8 mouse cellular contexts compared by ENCODE assay signal in the genomic region with DNA sequence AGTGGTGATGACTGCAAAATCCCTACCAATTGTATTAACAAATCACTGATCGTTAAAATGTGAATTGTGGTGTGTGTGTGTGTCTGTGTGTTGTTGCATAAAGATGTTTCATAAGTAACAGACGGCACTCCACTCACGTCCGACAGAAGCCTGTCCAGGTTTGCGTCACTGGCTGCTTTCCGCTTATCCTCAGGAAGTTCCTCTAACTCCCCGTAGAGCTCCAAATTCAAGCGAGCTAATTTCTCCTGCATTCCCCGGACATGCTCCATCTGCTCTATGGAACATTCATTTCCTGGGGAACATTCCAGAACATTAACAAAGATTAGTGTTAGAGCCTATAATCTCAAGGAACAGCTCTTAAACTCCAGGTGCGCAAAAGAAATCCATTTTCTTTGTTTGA. TPM values are rescaled to one million over a fixed set of nuclear protein-coding genes. Genes with fewer than 3 reads are reported as not detected.
"Had no signal": no experiment of that assay in that cellular context is flagged by ENCODE, and none has a peak within 500 bp of the region (broad histone marks: within the 10 kb centered on the region; RNA-seq: fewer than 3 reads in every experiment).

No protein-coding gene starts in this region.

- DNase-seq: kidney, postnatal 14 days; lung, adult 18-20 months; right cerebral cortex, postnatal 25 days; thymus, adult 18-20 months; thymus, postnatal 25 days had no signal

RNA-seq across cellular contexts. Expression of a gene that starts 8.7 kb away (rescaled TPM):
- total RNA-seq: liver, adult 2 months had no signal
- polyA plus RNA-seq: large intestine, adult 2 months; liver, adult 2 months; small intestine, adult 2 months had no signal
